Mouse (Mus musculus) ovary, postnatal 36 days (tissue): Measurements from ENCODE around the gene Rtn4ip1.
"Not testable (repeated sequence)": the region's sequence is repeated elsewhere in the genome, so short reads cannot be mapped to it uniquely, and the experiment has no call there.

Source experiments
- DNase-seq: peaks from one replicate; pipeline ENCODE4 v3.0.0; 2022; ENCODE audit warnings: low spot score, mixed read lengths

The Rtn4ip1 gene

DNA sequence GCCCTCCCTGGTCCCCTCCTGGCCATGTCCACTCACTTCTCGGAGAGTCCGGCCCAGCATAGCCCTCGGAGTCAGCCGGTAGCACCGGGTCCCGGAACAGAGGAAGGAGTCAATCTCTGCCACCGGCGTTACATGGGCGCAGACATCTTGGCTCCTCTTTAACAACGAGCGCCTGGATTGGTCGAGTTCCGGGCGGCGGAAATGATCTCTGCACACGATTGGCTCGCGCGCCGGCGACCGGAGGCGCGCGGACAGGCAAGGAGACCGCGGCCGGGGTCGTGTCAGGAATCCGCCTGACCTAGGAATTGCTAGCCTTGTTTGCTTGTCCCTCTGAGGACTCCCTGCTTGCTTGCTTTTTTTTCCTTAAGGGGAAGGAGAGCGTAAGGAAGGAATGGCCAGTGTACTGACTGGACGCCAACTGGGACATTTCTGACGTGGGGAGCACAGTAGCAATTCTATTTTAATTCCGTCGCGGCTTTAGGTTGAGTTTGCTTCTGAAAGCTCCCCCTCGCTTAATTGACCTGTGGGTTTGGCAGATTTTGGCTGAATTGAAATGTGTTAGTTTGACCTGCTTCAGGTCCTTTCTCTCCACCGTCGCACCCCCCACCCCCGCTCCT, at the start of gene Rtn4ip1, which contains the start of gene Qrsl1:
Gene Rtn4ip1 (plus strand): TSS at position 230 of the 617 bp plus-strand sequence.
Gene Qrsl1 (minus strand): TSS at position 168 of the 617 bp plus-strand sequence.
- DNase-seq = peak; percentile 92

DNA sequence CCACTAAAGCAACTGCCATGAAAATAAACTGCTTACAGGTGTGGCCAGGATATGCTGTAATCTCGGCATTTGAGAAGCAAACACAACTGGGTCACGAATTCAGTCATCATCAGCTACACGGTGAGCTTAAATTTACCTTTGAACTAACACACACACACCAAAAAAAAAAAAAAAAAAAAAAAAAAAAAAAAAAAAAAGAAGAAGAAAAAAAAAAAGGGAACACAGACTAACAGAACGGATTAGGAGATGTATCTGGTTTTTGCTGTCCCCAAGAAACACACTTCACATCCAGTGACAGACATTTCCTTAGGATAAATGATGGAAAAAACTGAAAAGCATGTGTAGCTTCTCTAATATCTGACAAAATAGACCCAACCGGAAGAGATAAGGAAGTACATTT, 49.7 kb upstream of the Rtn4ip1 start:
- no peak for DNase-seq

DNA sequence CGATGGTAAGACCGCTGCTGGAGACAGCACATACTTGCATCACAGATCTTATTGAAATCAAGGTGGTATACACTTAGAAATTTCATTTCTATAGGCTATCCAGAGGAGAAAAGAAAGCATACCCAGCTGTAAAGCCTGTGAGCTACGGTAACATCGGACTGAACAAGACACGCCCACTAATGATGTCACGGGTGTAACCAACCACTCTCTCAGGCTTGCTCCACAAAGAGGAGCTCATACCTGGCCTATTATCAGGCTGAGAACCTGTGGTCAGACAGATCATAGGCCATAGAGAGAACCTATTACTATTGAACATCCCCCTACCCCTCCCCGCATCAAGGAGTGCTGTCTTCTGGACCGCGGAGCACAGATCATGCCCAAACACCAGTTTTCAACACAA, 45.7 kb upstream of the Rtn4ip1 start:
- DNase-seq = no peak

DNA sequence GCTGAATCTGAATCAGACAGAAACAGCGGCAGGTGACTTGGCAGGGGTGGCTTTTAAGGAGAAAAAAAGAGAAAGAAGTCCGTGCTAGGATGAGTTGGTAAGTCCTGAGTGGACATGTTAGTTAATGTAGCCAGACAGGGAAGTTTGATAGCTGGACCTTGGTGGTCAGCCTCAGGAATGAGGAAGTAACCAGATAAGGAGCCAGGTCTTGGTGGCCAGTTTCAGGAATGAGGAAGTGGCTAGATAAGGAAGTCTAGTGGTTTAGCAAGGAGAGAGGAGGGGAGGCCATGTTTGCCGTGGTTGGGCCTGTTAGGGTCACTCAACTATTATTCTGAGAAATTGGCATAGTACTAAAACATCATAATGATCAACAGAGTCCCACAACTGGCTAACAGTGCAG, 45.3 kb upstream of the Rtn4ip1 start:
- no peak for DNase-seq

DNA sequence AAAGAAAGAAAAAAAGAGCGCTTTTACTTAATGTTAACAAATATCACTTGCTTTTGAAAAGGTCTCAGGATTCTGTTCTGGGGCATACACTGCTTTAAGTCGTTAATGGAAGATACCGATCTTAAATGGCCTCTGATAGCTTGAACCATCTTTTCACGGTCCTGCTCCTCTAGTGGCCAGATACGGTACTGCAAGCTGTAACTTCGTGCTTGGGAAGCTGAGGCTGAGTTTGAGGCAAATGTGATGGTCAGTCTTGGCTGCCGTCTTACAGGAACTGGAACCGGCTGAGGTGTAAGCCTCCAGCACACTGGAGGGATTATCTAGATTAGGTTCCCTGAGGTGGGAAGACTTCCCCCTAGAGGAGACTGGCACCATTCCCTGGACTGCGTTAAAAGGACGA, 30.9 kb upstream of the Rtn4ip1 start:
- DNase-seq = no peak

DNA sequence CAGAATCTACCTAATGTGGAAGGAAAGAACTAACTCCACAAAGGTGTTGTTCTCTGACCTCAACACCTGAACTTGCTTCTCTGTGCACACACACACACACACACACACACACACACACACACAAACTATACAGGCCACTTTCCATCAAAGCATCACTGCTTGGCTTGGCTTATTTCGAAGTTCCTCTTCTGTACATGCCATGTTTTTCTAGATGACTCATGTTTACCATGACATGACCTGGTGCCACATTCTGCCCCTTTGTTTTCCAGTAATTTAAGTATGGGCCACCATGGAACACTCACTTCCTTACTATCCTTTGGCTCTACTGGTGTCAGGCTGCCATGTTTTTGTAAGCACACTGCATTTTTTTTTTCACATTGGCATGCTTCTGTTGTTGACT, 30.1 kb upstream of the Rtn4ip1 start:
- DNase-seq = no peak

DNA sequence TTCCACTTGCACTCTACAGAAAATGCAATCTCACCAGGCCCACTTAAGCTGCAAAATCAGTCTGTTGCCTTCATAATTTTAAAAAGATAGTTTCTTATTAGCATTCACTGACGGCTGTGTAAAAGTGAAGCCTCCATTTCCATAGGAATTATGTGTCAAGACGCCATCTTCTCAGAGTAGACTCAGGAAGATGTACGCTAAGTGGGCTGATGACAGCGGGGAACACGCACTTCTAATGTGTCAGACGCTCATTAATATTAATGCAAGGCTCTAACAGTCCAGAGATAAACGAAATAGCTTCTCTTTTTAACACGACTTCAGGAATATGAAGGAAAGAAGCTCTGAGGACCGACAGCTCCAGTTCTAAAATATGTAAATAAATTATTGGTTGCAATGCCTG, 13.9 kb upstream of the Rtn4ip1 start:
- no peak for DNase-seq

DNA sequence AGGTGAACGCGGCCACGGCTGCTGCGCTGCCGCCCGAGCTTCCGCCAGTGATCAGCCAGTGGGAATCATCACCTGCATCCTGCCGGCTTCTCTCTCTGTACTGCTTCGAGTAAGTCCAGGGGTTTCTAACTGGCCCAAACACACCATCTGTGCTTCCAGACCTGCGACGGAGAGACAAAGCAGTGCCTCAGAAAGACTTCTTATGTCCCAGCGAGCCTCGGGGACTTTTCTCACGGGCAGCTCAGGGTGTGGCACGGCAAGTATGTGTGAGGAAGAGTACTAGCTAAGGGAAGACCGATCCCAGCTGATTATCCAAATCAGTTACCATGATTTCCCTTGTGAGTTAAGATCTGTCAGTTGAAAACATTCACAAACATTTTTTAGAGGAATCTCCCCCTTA, 12.6 kb upstream of the Rtn4ip1 start:
- DNase-seq = no peak

DNA sequence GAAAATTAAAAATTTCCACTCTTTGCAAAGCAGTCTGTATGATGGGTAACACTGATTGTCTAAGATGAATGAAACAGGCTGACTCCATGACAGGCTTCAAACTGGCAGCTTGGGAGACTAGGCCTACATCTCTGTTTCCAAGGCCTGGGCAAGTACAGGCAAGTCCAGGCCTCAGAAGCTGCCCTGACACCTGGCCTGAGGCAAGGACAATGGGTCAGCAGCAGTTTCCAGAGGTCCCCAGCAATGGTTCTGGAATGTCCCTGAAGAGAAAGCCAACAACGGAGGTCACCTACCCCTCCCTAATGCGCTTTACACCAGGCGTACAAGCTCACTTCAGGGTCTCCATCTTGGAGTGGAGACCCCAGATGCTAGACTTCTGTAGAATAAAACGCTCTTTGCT, 8.6 kb upstream of the Rtn4ip1 start:
- no peak for DNase-seq

DNA sequence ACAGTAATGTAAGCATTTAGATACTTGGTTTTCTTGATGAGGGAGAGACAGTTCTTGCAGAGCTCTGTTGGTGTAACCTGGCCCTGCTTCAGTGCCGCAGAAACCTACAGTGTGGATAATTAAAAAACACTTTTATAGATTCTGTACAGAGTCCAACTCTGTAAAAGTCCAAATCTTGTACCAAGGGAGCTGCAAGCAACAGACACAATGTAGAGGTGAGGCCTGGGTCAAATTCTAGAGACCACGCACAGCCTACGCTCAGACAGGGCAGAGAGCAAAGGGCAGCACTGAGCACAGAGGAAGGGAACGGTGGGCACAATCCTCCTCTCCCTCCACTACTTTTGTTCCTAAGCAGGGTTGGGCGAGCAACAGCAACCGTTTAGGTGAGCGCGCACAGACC, 5.5 kb upstream of the Rtn4ip1 start:
- DNase-seq = no peak

DNA sequence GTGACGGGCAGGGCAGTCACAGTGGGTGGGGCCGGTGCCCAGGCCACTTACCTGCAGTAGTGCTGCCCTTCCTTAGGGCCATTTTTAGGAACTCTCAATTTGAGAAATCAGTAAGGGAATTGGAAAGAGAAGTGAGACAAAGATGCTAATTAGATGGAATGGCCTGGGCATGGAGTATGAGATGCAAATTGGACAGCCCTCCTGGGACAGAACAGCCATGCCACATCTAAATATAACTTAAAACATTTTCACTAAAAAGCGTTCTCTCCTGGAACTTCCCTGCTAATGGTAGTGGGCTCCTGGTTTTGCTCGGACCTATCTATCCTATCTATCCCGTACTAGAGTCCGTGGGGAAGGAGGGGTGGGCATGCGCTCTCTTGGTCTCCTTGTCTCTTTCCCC, 3.3 kb upstream of the Rtn4ip1 start:
- no peak for DNase-seq

DNA sequence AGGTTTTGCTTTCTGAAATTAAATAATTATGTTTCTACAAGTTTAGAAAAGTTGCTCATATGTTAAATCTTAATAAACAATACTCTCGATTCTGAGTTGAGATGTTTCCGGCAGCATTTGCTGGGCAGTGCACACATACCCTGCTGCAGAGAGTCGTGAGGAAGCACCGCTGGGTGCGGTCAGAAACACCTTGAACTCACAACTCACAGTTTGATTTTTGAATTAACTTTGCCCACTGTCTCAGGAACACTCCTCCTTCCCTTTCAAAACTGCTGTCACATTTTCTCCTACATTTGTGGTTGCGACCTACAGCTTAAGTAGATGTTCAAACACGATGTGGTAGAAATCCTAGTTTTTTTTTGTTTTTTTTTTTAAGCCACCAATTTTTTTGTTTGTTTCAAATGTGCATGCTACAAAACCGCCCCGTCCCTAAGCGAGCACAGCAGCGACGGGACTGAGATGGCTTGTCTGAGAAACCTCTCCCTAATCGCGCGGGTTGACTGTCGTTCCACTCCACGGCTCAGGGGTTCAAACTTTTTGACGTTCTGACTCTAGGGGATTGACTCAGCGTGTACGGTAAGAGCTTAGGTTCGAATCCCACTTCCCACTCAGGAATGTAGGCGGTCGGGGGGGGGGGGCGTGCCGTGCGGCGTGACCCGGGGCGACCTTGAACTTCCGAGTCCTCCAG, 580 bp upstream of the Rtn4ip1 start:
- no peak for DNase-seq

DNA sequence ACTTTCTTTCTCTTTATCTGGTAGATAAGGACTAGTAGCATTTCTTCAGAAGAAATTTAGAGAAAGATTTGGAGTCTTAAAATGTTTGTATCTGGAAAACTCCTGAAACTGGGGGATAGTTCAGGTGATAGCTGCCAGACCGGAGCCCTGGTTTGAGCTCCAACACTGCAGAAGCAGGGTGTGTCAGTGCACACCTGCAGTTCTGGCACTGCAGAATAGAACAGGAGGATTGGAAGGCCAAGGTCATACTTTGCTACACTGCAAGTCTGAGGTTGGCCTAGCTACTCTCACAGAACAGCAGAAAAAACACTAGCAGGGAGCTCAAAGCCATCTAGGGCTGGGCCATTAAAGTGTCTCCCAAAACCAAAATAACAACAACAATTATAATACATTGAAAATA, 3.0 kb downstream of the Rtn4ip1 start:
- no peak for DNase-seq

DNA sequence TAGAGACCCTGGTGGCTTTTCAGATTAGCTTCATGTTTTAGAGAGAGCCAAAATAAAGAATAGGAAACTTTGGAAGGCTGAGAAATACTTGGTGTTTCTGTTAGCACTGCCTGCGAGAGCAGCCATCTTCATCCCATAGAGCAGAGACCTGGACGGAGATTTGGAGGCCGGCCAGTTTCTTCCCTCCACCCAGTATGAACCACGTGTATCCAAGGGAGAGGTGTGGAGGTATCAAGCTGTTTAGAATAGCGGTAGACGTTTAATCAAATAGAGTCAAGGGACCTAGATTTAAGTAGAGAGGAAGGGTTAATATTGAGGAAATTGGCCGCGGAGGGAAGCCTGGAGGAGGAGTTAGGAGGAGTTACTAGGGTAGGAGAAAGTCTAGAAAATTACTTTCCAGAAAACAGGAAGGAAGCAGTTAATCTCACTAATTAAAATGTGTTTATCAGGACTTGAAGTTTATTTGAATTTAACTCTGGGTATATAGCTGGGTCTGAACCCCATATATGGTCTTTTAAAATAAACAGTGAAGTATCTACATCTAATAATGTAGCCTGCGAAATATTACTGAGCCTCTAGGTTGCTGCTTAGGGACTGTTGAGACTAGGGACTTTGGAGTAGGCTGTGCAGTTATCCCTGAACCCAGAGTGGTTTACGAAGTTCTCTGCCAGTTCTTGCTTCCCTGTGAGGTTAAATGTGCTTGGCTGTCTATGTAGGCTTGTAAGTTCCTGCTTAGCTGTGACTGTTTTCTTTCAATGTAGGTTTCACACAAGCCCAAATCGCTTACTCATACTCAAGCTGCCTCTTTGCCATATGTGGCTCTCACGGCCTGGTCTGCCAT, 8.6 kb downstream of the Rtn4ip1 start:
- DNase-seq = no peak

DNA sequence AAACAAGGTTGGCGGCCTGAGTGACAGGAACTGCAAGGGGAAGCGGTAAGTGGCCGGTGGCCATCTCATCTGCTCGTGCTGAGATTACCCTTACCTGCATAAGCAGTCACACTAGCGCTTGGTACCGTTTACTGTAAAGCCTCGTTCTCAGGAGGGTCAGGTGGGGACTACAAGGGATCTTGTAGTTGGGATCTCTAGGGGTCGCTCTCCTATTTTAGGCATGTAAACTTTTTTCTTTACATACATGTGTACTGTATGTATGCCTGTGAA, 9.2 kb downstream of the Rtn4ip1 start:
- DNase-seq = no peak

DNA sequence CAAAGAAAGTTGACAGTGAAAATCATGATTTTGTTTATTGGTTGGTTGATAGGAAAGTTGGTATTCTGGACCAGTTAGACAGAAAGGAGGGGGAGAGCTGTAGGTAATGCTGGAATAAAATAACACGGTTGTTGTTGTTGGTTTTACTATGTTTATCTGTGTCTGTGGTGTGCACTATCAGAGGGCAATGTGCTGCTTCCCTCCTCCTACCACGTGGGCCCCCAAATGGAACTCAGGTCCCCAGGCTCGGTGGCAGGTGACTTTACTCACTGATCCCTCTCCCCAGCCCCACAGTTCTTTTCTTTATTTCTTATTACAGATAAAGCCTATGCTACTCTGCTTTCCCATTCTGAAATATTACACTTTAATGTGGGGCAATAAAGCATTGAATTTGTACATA, 10.6 kb downstream of the Rtn4ip1 start:
- no peak for DNase-seq

DNA sequence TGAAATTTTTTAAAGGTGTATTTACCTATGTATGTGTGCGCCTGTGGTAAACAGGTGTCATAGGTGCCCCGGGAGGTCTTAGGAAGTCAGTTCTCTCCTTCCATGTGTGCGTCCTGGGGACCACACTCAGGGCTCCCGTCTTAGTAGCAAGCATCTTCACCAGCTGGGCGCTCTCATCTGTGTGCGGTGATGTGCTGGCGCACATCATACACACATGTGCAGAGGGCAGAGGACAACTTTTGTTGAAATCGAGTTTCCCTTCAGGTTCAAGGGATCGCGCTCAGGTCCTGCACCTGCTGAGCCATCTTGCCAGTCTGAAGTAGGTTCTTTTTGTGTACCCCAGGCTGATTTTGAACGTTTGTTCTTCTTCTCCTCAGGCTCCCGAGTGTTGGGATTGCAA, 14.6 kb downstream of the Rtn4ip1 start:
- no peak for DNase-seq

DNA sequence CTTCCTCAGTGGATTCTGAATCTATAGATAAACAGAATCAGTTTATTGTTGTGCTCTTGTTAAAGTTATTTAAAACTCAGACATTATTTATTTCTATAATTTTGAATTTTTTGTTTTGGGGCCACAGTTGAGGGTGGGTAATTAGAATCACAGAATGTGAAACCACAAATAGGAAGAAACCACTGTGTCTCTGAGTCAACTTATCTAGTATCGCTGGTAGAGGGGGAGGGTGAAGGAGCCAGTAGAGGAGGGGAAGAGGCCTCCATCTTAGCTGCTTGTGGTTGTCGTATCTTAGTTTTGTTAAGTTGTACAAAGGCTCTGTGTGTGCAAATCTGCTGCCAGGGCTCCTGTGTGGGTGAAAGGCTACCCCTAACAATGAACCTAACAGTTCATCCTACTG, 15.1 kb downstream of the Rtn4ip1 start:
- no peak for DNase-seq

DNA sequence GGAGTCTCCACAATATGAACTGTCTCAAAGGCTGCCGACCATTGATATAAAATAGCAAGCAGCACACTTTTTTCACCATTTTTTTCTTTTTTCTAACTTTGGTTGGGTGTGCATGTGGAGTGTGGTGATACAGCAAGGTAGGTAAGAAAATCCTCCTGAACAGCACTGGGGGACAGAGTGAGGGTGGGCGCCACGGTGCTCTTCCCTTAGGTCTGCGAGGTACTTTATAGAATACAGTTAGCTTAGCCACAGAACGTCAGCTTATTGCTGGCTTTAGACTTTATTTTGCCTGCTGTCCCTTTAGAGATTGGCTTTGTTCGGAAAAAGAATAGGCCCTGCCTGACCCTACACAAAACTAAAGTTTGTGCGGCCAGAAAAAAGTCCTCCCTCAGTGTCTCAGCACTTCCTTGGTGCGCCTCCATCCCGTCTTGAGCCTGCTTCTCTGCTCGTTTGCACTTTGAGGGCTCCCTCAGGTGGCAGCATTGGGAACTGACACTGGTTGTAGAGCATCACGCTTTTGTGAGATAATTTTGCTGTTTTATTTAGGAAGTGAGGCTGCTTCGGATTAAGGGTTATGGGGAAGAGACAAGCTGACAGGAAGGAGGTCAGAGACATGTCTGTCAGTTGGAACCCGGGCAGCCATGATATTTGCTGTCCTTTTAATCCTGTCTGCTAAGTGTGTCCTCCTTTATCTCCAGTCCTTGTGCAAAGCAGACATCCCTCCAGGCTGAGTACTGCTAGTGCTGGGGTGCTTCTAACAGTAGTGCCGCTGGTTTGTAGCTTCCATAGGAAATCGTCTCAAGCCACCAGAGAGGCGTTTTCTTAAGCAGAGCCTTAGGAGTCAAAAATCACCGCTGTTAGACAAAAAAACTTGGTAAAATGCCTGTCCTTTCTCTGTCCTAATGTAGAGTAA, 17.3 kb downstream of the Rtn4ip1 start:
- DNase-seq = peak; percentile 76

DNA sequence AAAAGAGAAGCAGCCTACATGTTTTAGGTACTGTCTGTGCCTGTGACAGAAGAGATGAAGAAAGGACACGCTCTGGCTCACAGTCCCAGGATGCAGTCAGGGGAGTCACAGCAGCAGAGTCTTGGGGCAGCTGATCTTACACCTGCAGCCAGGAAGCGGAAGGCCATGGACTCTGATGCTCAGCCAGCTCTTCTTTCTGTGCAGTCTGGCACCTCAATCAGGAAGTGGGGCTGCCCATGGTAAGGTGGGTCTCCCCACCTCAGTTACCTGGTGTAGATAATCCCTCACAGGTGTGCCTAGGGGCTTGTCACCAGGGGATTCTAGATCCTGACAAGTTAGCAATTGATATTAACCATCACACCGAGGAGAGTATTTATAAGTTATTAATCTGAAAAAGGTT, 21.5 kb downstream of the Rtn4ip1 start:
- DNase-seq = no peak

DNA sequence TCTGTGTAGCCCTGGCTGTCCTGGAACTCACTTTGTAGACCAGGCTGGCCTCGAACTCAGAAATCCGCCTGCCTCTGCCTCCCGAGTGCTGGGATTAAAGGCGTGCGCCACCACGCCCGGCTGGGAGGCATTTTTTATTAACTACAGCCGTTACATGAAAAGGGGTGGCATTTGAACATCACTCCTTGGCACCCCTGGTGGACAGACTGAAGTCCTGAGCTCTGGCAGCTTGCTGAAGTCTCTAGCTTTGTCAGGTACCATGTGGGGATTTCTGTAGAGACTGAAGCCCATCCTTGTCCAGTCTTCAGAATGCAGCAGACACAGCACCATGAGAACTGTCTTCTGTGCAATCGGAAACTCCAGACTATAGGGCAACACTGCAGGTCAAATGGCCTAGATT, 24.2 kb downstream of the Rtn4ip1 start:
- DNase-seq = not testable (repeated sequence)

DNA sequence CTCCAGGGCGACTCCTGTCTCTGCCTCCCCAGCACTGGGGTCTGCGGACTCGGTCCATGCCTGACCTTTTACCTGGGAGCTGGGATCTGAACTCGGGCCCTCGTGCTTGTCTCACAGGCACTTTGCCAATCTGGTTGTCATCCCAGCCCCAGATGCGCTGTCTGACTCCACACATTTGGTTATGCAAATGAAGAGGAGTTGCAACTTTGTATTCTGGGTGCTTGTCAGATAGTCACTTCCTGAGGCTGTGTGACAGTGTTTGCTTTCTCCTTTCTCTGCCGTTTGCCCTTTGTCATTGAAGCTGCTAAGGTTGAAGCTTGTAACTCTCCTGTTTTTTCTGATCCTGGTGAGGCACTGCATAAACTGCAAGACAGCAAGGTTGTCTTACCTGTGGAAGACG, 26.1 kb downstream of the Rtn4ip1 start:
- DNase-seq = no peak
